Mouse (Mus musculus) embryonic facial prominence, embryonic 11.5 days (tissue): ENCODE results near the gene Polr3c. TPM values are rescaled to one million over a fixed set of nuclear protein-coding genes. Genes with fewer than 3 reads are reported as not detected.

Source experiments
- ATAC-seq: fragments of 200-750 bp; cut with Nextera tagmentation; replicated peaks from 2 replicates; pipeline ENCODE4 v1.8.0; 2017; ENCODE audit warnings: low read depth; ENCODE audit not compliant: insufficient number of reproducible peaks, low FRiP score, low TSS enrichment
- DNase-seq: peaks from one replicate; pipeline ENCODE4 v3.0.0-alpha.2; 2015; ENCODE audit warnings: low spot score
- H3K27ac ChIP-seq: fragments of 300-500 bp; sonication (generic); replicated peaks from 2 replicates; pipeline ENCODE4 v1.5.1; 2014; ENCODE audit warnings: mild to moderate bottlenecking, low read depth, low read length, control low read depth
- H3K27me3 ChIP-seq: fragments of 300-500 bp; sonication (generic); 2 replicates; pipeline ENCODE4 v1.6.1; 2014; ENCODE audit warnings: mild to moderate bottlenecking, low read length, moderate library complexity, mixed read lengths; ENCODE audit not compliant: control insufficient read depth, insufficient read depth
- H3K36me3 ChIP-seq: fragments of 300-500 bp; sonication (generic); replicated peaks from 2 replicates; pipeline ENCODE4 v1.6.1; 2014; ENCODE audit warnings: low read depth, mild to moderate bottlenecking, low read length, moderate library complexity, mixed read lengths; ENCODE audit not compliant: control insufficient read depth, insufficient read depth
- H3K4me1 ChIP-seq: fragments of 300-500 bp; sonication (generic); 2 replicates; pipeline ENCODE4 v1.6.1; 2014; ENCODE audit warnings: low read length, mixed read lengths; ENCODE audit not compliant: control insufficient read depth, insufficient read depth
- H3K4me2 ChIP-seq: fragments of 300-500 bp; sonication (generic); 2 replicates; pipeline ENCODE4 v1.6.1; 2014; ENCODE audit warnings: low read depth, mild to moderate bottlenecking, control low read depth, low read length, moderate library complexity
- H3K4me3 ChIP-seq: fragments of 300-500 bp; sonication (generic); 2 replicates; pipeline ENCODE4 v1.5.1; 2014; ENCODE audit warnings: low read depth, low read length, control low read depth
- H3K9ac ChIP-seq: fragments of 300-500 bp; sonication (generic); replicated peaks from 2 replicates; pipeline ENCODE4 v1.6.1; 2014; ENCODE audit warnings: mild to moderate bottlenecking, control low read depth, low read length
- H3K9me3 ChIP-seq: fragments of 300-500 bp; sonication (generic); replicated peaks from 2 replicates; pipeline ENCODE4 v1.6.1; 2016; ENCODE audit warnings: mild to moderate bottlenecking, low read length, inconsistent platforms, mixed read lengths; ENCODE audit not compliant: control insufficient read depth
- WGBS: fragments of 180-500 bp; shearing (Covaris S2); extraction: QIAGEN DNeasy Blood & Tissue Kit; methylation state at CpG from one replicate; pipeline ENCODE4 v1.1.7; 2014; 5-methylcytosine and 5-hydroxymethylcytosine counted together
- polyA plus RNA-seq: library from polyadenylated mRNA; unstranded; fragments of >200 nt; fragmentation: Nextera tagmentation; extraction: Ambion mirVana; gene quantifications from 2 replicates; pipeline ENCODE4 v1.2.1, GENCODE M21; 2014

Gene Polr3c
- polyA plus RNA-seq, 1 experiment from 2014 or later, result 35.9 TPM

DNA sequence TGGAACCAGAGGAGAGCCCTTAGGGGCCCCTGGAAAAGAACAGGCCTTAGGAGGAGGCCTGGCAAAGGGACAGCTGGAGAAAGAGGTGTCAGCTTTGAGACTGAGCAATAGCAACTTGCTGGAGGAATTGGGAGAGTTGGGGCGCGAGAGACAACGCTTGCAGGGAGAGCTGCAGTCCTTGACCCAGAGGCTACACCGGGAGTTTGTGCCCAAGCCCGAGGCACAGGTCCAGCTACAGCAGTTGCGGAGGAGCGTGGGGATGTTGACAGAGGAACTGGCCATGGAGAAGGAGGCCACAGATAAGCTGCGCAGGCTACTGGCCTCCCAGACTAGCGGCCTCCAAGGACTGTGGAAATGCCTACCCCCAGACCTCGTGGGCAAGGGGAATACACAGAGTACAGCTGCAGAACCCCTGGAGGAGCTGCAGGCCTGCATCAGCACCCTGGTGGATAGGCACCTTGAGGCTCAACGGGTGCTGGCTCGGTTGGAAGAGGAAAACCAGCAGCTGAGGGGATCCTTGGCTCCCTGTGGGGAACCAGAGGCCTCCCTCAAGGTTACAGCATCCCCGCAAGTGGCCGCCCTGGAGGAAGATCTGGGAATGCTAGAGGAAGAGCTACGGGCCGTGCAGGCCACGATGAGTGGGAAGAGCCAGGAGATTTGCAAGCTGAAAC lies 43.1 kb downstream of the Polr3c start:
- Histone ChIP-seq H3K4me3 (peak overlapping the region; percentile 14; the same call in 1 of the 2 replicates), H3K9me3 (no peaks in the 10 kb centered on the region), H3K4me2 (peak overlapping the region; percentile 30; the same call in 1 of the 2 replicates), H3K27ac (no peak overlapping the region), H3K27me3 (peaks cover 5% of the 10 kb centered on the region; the same call in 1 of the 2 replicates), H3K4me1 (no peaks in the 10 kb centered on the region), H3K36me3 (no peaks in the 10 kb centered on the region), H3K9ac (no peak overlapping the region)
- DNase-seq (no peak), ATAC-seq (no peak)
- WGBS, result 52% methylated on average over 17 of the region's 17 CpGs

DNA sequence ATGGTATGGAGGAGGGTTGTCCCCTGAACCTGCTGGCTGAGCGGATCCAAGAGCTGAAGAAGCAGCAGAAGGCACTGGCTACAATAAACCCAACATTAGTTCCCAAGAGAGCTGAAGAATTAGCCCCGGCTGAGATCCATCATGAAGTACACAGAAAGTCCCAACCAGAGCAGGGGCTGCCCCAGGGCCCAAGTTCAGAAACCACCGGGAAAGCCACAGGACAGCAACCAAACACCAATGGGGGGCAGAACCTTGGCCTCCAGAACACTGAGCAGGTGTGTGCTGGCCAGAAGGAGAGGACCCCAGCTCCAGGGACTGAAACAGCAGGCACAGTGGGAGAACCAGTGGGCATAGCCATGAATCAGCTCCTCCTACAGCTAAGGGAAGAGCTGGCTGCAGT lies 43.9 kb downstream of the Polr3c start:
- no peak for DNase-seq
- Histone ChIP-seq H3K36me3 (no peaks in the 10 kb centered on the region), H3K9ac (no peak overlapping the region), H3K9me3 (no peaks in the 10 kb centered on the region), H3K4me3 (no peak overlapping the region), H3K4me1 (no peaks in the 10 kb centered on the region), H3K4me2 (no peak overlapping the region), H3K27ac (no peak overlapping the region), H3K27me3 (peaks cover 5% of the 10 kb centered on the region; the same call in 1 of the 2 replicates)
- no peak for ATAC-seq
- 83% methylated on average over 3 of the region's 3 CpGs for WGBS

DNA sequence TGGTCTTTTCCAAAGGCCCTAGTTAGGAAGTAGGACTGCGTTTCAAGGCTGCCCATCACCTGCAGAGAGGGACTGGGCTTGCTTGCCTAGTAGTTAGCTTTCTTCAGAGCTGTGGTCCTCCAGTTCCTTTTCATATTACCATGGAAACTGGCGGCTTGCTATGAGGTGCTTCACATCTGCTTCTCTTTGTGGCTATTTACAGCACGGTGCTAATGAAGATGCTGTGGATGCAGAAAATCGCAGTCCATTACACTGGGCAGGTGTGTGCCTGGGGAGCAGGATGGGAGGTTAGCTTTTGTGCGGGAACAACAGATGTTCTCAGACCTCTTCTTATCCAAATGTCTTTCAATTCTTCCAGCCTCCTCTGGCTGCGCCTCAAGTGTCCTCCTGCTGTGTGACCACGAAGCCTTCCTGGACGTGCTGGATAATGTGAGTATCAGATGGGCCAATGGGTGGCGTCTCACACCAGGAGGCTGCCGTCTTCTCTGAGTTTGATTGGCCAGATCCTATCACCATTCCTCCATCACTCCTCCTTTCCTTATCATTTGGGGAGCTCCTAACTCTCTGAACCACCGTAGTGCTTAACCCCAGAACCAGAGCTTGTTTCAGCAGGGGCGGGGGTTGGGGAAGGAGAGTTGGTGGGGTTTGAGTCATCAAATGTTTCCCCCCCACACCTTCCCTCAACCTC lies 47.0 kb downstream of the Polr3c start:
- Histone ChIP-seq H3K4me3 (no peak overlapping the region), H3K4me1 (no peaks in the 10 kb centered on the region), H3K27ac (no peak overlapping the region), H3K27me3 (peaks cover 5% of the 10 kb centered on the region; the same call in 1 of the 2 replicates), H3K9me3 (no peaks in the 10 kb centered on the region), H3K36me3 (no peaks in the 10 kb centered on the region), H3K9ac (no peak overlapping the region), H3K4me2 (no peak overlapping the region)
- DNase-seq, result no peak
- no peak for ATAC-seq
- WGBS, result 16% methylated on average over 12 of the region's 12 CpGs

DNA sequence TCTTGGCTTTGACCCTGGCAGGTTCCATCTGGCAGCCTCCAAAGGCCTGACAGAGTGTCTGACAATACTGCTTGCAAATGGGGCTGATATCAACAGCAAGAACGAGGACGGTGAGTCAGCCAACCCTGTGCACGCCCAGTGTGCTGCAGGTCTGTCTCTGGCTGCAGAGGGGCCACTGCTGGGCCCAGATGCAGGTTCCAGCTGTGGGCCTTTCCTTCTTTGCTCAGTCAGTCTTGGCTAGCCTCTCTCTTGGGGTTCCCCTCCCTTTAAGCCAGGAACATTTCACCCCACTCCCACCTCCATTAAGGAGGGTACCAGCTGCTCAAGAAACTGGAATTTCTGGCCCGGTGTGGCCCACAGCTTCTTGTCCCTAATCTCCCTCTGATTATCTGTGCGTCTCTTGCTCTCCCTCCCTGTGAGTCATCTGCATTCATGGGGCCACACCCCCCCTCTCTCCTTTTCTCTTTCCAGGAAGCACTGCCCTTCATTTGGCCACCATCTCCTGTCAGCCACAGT lies 48.2 kb downstream of the Polr3c start:
- Histone ChIP-seq H3K4me2 (no peak overlapping the region), H3K9ac (no peak overlapping the region), H3K27me3 (peaks cover 4% of the 10 kb centered on the region; the same call in 1 of the 2 replicates), H3K4me3 (no peak overlapping the region), H3K4me1 (no peaks in the 10 kb centered on the region), H3K27ac (no peak overlapping the region), H3K36me3 (no peaks in the 10 kb centered on the region), H3K9me3 (no peaks in the 10 kb centered on the region)
- ATAC-seq, result no peak
- DNase-seq, result no peak
- 26% methylated on average over 5 of the region's 5 CpGs for WGBS

DNA sequence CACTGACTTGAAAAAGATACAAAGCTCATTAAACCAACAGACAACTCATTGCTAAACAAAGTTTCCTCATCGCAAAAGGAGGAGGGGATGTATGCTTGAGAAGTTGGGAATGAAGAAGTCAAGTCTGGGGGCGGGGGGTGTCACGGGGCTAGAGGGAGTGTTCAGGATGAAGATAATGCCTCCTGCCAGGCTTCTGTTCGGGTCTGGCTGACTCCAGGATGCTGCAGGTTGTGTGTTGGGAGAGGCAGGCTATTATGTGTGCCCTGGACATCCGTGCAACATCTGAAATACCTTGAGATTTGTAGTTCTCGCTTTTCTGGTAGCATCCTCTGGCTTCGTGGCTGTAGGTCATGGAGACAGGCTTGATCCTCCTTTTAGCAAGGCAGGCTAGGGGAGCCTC lies 49.0 kb downstream of the Polr3c start:
- Histone ChIP-seq H3K4me3 (no peak overlapping the region), H3K36me3 (no peaks in the 10 kb centered on the region), H3K27me3 (no peaks in the 10 kb centered on the region; the same call in 1 of the 2 replicates), H3K27ac (no peak overlapping the region), H3K4me2 (no peak overlapping the region), H3K9ac (no peak overlapping the region), H3K4me1 (no peaks in the 10 kb centered on the region), H3K9me3 (no peaks in the 10 kb centered on the region)
- WGBS, result 66% methylated on average over 7 of the region's 7 CpGs
- DNase-seq (no peak), ATAC-seq (no peak)

DNA sequence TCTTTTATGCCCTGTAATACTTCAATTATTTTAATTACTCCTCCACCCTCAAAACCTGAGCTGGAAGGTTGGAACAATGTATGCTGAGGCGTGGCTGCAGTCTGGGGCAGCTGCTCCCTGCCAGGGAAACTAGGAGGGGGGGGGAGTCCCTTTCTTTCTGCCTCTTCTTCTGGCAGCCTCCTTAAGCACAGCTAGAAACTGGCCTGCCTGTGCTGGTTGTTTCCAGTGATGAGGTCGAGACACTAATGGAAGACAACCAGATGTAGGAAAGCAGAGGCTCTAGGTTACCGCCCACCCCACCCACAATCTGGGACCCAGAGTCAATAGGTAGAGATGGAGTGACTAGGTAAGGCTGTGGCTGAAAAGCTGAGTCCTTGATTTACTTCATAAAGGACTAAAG lies 51.7 kb downstream of the Polr3c start:
- H3K27me3 ChIP-seq, result no peaks in the 10 kb centered on the region; the same call in 1 of the 2 replicates
- no peaks in the 10 kb centered on the region for H3K9me3 ChIP-seq
- H3K4me1 ChIP-seq, result no peaks in the 10 kb centered on the region
- H3K9ac ChIP-seq, result no peak overlapping the region
- no peak for ATAC-seq
- H3K27ac ChIP-seq, result no peak overlapping the region
- DNase-seq, result no peak
- H3K4me2 ChIP-seq, result no peak overlapping the region
- 40% methylated on average over 3 of the region's 3 CpGs for WGBS
- H3K36me3 ChIP-seq, result no peaks in the 10 kb centered on the region
- H3K4me3 ChIP-seq, result no peak overlapping the region

DNA sequence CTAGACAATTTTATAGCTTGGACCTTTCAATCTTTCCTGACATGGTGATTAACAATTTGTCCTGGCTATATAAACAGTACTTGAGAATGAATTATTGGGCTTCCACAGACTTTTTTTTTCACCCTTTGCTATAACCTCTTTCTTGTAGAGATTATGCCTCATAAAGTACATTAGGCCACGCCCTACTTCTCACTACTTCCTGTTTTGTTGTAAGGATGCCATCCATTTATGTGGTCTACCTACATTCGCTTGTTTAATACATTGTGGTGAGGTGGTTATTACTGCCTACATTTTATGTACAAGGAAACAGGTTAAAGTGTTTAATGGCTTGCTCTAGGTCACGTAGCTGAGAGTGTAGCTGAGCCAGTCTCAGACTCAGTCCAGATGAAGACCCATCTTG lies 52.3 kb downstream of the Polr3c start:
- Histone ChIP-seq H3K27ac (no peak overlapping the region), H3K27me3 (no peaks in the 10 kb centered on the region; the same call in 1 of the 2 replicates), H3K4me1 (no peaks in the 10 kb centered on the region), H3K4me3 (no peak overlapping the region), H3K4me2 (no peak overlapping the region), H3K9me3 (no peaks in the 10 kb centered on the region), H3K36me3 (no peaks in the 10 kb centered on the region), H3K9ac (no peak overlapping the region)
- ATAC-seq (no peak), DNase-seq (no peak)
- 88% methylated on average over 3 of the region's 3 CpGs for WGBS

DNA sequence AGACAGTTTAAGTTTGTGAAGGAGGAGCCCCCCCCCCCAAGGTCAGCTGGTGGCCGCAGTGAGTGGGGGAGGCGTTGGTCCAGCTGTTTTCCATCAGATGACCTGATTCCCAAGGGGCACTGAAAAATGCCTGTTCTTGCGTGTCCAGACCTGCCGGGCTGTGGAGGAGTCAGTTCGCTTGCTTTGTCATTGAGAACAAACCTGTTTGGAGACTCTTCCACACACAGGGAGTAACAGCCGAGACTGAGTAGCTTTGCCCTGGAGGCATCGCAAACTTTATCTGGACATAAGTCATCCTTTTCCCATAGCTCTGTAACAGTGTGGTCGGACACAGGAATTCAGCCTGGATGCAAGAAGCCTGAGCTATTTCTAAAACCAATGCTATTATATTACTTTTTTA lies 53.0 kb downstream of the Polr3c start:
- H3K36me3 ChIP-seq, result no peaks in the 10 kb centered on the region
- peak overlapping the region; percentile 38; the same call in 1 of the 2 replicates for H3K27ac ChIP-seq
- no peak overlapping the region for H3K4me3 ChIP-seq
- DNase-seq (peak; percentile 58), ATAC-seq (no peak)
- H3K9ac ChIP-seq, result no peak overlapping the region
- H3K4me1 ChIP-seq, result no peaks in the 10 kb centered on the region
- H3K27me3 ChIP-seq, result no peaks in the 10 kb centered on the region
- no peaks in the 10 kb centered on the region for H3K9me3 ChIP-seq
- H3K4me2 ChIP-seq, result no peak overlapping the region
- WGBS, result 23% methylated on average over 8 of the region's 8 CpGs
